Mouse (Mus musculus) C2C12 (cell line): ENCODE results near the gene Gm11042.

ENCODE experiments used
- CEBPB ChIP-seq: IDR thresholded peaks from one replicate; pipeline ENCODE4 v1.6.1; 2011; ENCODE audit warnings: low read depth, mild to moderate bottlenecking, control low read depth, moderate library complexity
- CTCF ChIP-seq: IDR thresholded peaks from one replicate; pipeline ENCODE4 v1.5.1; 2011; ENCODE audit not compliant: control insufficient read depth, insufficient read depth, insufficient read length
- MAX ChIP-seq: IDR thresholded peaks from one replicate; pipeline ENCODE4 v1.6.1; 2011; ENCODE audit warnings: mild to moderate bottlenecking, control low read depth
- MYOD1 ChIP-seq: IDR thresholded peaks from one replicate; pipeline ENCODE4 v1.6.1; 2011; ENCODE audit warnings: low read depth; ENCODE audit not compliant: control insufficient read depth, insufficient read length
- USF1 ChIP-seq: IDR thresholded peaks from one replicate; pipeline ENCODE4 v1.6.1; 2011; ENCODE audit warnings: low read depth, mild to moderate bottlenecking, control low read depth, moderate library complexity

DNA sequence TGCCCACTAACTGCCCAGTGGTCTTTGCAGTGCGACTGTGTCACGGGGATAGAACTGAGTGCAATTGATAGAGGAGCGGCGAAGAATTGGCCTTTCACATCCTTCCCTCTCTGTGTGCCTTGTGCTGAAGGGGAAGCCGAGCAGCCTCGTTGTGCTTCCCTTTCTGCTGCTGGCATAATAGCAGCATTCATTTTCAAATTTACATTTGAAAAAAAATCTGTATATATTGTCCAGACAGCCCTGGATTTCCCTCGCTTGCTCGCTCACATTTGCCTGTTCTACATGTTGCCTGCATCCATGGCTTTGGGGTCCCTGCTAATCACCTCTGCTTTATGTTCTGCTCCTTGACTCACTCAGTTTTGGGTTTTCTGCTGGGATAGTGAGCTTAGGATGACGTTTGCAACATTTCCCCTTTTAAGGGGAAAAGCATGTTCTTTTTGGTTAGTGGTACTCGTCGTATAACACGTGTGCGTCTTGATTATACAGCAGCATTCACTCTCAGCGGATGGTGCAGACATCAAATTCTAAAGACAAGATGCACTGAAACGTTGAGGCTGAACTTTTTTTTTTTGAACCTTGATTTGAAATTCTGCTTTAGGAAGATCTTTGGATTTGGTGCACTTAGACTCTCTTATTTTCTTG lies 47.4 kb downstream of the Gm11042 start:
- TF ChIP-seq CTCF (no peak), CEBPB (no peak), MAX (no peak), MYOD1 (no peak), USF1 (no peak)
